Mouse (Mus musculus): ENCODE measurements around the gene Filip1. TPM values are rescaled to one million over a fixed set of nuclear protein-coding genes. Genes with fewer than 3 reads are reported as not detected.
"Not testable (repeated sequence)": the region's sequence is repeated elsewhere in the genome, so short reads cannot be mapped to it uniquely, and the experiment has no call there.

Gene Filip1
- polyA plus RNA-seq (2015; fragmentation: Nextera tagmentation; extraction: Ambion mirVana): 5.3 and 6.7 TPM in 2 replicates

DNA sequence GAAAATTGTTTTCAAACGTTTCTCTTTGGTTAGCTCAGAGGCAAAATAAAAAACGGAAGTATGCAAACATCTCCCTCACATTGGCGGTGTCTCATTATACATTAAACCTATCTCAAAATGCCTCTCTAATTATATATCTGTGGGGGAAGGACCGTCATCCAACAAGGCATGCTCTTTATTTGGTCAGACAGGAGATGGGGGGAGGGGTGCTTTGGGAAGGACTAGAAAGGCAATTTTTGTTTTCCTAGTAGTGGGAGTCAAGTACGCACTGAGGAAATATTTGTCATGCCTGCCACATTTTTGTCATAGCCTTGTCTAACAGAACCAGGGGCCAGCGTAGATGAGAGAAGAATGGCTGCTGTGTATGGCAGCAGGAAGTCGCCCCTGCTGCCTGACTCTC lies at the start of gene Filip1:
Filip1 (minus strand) TSS at position 101 of the 400 bp plus-strand sequence.
- 54% methylated on average over 7 of the region's 7 CpGs for WGBS
- no peak for TF ChIP-seq CTCF (IDR thresholded peaks at IDR 0.05; ENCODE audit: low read depth)
- Histone ChIP-seq H3K4me2 (replicated peaks; ENCODE audit: low read depth) (no peak within 1 kb of the TSS), H3K9ac (ENCODE audit: low read depth, low read length) (no peak within 1 kb of the TSS), H3K4me1 (replicated peaks; ENCODE audit: control insufficient read depth, insufficient read depth, low read length) (no peaks in the 10 kb centered on the region), H3K36me3 (ENCODE audit: control insufficient read depth, insufficient read depth) (no peaks in the 10 kb centered on the region), H3K9me3 (ENCODE audit: control insufficient read depth) (no peaks in the 10 kb centered on the region), H3K27me3 (replicated peaks; ENCODE audit: control insufficient read depth, insufficient read depth, low read length) (0 out of 2 replicates have a peak, but pooled peaks cover 2% of the 10 kb centered on the region), H3K4me3 (ENCODE audit: low read depth, low read length) (no peak within 1 kb of the TSS), H3K27ac (ENCODE audit: low read depth, low read length) (no peak within 1 kb of the TSS)
- ATAC-seq: no peak

DNA sequence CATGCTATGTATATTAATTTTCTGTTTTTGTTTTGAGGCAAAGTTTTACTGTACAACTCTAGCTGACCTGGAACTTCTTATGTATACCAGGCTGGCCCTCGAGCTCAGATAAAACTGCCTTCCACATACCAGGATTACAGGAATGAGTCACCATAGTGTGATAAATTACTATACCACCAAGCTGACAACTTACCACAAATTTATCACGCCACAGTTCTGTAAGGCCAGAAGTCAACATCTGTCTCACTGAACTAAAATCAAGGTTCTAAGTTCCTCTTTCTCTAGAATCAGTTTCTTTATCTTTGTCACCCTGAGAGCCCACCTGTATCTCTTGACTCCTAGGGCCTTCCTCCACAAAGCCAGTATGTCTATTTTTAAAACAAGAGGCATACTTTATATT lies 45.0 kb upstream of the Filip1 start:
- no peak for ATAC-seq
- no peaks in the 10 kb centered on the region for H3K4me1 ChIP-seq (replicated peaks; ENCODE audit: control insufficient read depth, insufficient read depth, low read length)
- 33% methylated on average over 2 of the region's 2 CpGs for WGBS

DNA sequence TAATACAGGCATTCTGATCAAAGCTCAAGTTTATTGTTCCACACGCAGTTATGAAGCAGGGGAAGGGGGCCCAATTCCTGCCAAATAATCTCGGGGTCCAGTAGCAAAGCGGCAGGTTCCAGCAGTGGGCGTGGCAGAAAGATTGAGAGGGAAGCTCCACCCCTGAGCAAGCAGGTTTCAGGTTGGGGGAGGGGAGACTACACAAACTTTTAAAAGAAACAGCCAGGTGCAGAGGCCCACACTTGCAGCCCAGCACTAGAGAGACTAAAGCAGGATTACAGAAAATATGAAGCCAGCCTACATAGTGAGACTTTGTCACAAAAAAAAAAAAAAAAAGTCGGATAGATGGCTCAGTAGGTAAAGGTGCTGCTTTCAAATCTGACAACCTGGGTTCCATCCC lies 40.3 kb upstream of the Filip1 start:
- no peaks in the 10 kb centered on the region for H3K36me3 ChIP-seq (ENCODE audit: control insufficient read depth, insufficient read depth)
- 0 out of 2 replicates have a peak, but pooled peaks cover 3% of the 10 kb centered on the region for H3K9me3 ChIP-seq (ENCODE audit: control insufficient read depth)
- no peaks in the 10 kb centered on the region for H3K4me1 ChIP-seq (replicated peaks; ENCODE audit: control insufficient read depth, insufficient read depth, low read length)
- no peak overlapping the region for H3K27ac ChIP-seq (ENCODE audit: low read depth, low read length)
- H3K4me2 ChIP-seq (replicated peaks; ENCODE audit: low read depth): no peak overlapping the region
- H3K9ac ChIP-seq (ENCODE audit: low read depth, low read length): no peak overlapping the region
- H3K27me3 ChIP-seq (replicated peaks; ENCODE audit: control insufficient read depth, insufficient read depth, low read length): no peaks in the 10 kb centered on the region
- 76% methylated on average over 5 of the region's 5 CpGs for WGBS
- H3K4me3 ChIP-seq (ENCODE audit: low read depth, low read length): no peak overlapping the region
- no peak for ATAC-seq
- no peak for TF ChIP-seq CTCF (IDR thresholded peaks at IDR 0.05; ENCODE audit: low read depth)

More for the DNA sequence above, 45.0 kb upstream of the Filip1 start:
- Histone ChIP-seq H3K9ac (ENCODE audit: low read depth, low read length) (no peak overlapping the region), H3K9me3 (ENCODE audit: control insufficient read depth) (0 out of 2 replicates have a peak, but pooled peaks cover 3% of the 10 kb centered on the region), H3K4me3 (ENCODE audit: low read depth, low read length) (no peak overlapping the region), H3K27ac (ENCODE audit: low read depth, low read length) (no peak overlapping the region), H3K36me3 (ENCODE audit: control insufficient read depth, insufficient read depth) (no peaks in the 10 kb centered on the region), H3K4me2 (replicated peaks; ENCODE audit: low read depth) (no peak overlapping the region), H3K27me3 (replicated peaks; ENCODE audit: control insufficient read depth, insufficient read depth, low read length) (no peaks in the 10 kb centered on the region)
- no peak for TF ChIP-seq CTCF (IDR thresholded peaks at IDR 0.05; ENCODE audit: low read depth)

DNA sequence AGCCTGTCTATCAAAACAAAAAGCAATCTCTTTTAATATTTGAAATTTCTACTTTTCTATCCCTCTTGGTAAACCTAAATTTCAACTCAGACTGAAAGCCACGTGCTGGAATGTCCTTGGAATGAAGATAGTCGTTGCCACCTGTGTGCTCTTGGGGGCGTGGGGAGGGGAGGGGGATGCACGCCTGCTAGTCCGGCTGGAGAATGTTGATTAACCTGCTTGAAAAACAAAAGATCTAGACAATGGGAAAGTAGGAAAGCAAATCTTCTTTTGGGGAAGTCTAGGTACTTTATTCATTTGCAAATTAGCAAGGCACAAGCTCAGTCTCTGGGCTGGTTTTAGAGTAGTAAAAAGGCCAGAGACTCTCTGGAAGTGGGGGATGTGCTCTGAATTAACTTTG lies 36.6 kb upstream of the Filip1 start:
- H3K9ac ChIP-seq (ENCODE audit: low read depth, low read length); H3K4me1 ChIP-seq (replicated peaks; ENCODE audit: control insufficient read depth, insufficient read depth, low read length); H3K4me2 ChIP-seq (replicated peaks; ENCODE audit: low read depth); ATAC-seq; H3K27ac ChIP-seq (ENCODE audit: low read depth, low read length); H3K27me3 ChIP-seq (replicated peaks; ENCODE audit: control insufficient read depth, insufficient read depth, low read length); H3K36me3 ChIP-seq (ENCODE audit: control insufficient read depth, insufficient read depth); H3K4me3 ChIP-seq (ENCODE audit: low read depth, low read length); H3K9me3 ChIP-seq (ENCODE audit: control insufficient read depth): not testable (repeated sequence)
- WGBS: 37% methylated on average over 5 of the region's 5 CpGs

DNA sequence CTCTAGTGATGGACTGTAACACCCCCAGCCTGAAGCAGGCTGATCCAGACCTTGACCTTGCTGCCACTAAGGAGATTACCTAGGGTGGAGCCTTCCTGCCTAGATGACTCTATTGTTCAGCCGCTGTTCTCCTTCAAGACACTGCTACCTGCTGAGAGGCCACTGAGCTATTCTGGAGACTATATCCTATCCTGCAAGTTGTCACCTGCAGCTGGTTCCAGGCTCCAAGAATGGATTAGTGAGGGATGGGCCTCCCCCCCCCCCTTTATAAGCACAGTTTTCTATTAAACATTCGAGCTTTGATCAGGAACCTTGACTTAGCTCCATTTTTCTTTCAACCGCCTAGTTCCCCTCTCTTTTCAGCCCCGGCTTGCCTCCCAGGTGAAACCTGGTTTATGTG lies 31.6 kb upstream of the Filip1 start:
- not testable (repeated sequence) for H3K36me3 ChIP-seq (ENCODE audit: control insufficient read depth, insufficient read depth); H3K9ac ChIP-seq (ENCODE audit: low read depth, low read length); H3K27me3 ChIP-seq (replicated peaks; ENCODE audit: control insufficient read depth, insufficient read depth, low read length); H3K4me3 ChIP-seq (ENCODE audit: low read depth, low read length); ATAC-seq; H3K4me2 ChIP-seq (replicated peaks; ENCODE audit: low read depth); H3K9me3 ChIP-seq (ENCODE audit: control insufficient read depth); H3K4me1 ChIP-seq (replicated peaks; ENCODE audit: control insufficient read depth, insufficient read depth, low read length); H3K27ac ChIP-seq (ENCODE audit: low read depth, low read length)
- 88% methylated on average over 4 of the region's 4 CpGs for WGBS

DNA sequence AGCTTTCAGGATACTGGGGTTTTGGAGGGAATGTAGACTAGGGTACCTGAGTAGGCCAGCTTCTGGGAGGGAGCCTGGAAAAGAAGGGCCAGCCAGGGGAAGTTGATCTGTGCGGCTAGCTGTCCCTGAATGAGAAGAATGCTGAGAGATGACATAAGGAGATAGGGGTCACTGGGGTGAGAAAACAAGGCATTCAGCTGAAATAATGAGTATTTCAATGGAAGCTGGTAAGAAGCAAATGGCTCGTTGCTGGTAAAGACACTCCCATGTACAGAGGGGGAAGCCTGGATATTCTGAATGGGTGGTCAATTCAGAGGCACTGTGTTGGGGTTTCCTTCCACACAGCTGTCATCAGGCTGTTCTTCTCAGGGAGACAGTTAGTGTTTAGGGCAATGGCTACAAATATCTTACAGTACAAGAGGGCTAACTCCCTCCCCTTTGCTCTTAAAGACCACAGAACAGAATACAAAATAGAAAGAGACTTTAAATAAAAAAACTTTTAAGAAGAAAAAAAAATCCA lies 26.7 kb upstream of the Filip1 start:
- no peak overlapping the region for H3K9ac ChIP-seq (ENCODE audit: low read depth, low read length)
- no peak overlapping the region for H3K4me3 ChIP-seq (ENCODE audit: low read depth, low read length)
- no peaks in the 10 kb centered on the region for H3K36me3 ChIP-seq (ENCODE audit: control insufficient read depth, insufficient read depth)
- H3K27me3 ChIP-seq (replicated peaks; ENCODE audit: control insufficient read depth, insufficient read depth, low read length): no peaks in the 10 kb centered on the region
- H3K4me2 ChIP-seq (replicated peaks; ENCODE audit: low read depth): no peak overlapping the region
- no peaks in the 10 kb centered on the region for H3K9me3 ChIP-seq (ENCODE audit: control insufficient read depth)
- no peaks in the 10 kb centered on the region for H3K4me1 ChIP-seq (replicated peaks; ENCODE audit: control insufficient read depth, insufficient read depth, low read length)
- no peak overlapping the region for H3K27ac ChIP-seq (ENCODE audit: low read depth, low read length)
- 31% methylated on average over 2 of the region's 2 CpGs for WGBS
- ATAC-seq: no peak
- no peak for TF ChIP-seq CTCF (IDR thresholded peaks at IDR 0.05; ENCODE audit: low read depth)

DNA sequence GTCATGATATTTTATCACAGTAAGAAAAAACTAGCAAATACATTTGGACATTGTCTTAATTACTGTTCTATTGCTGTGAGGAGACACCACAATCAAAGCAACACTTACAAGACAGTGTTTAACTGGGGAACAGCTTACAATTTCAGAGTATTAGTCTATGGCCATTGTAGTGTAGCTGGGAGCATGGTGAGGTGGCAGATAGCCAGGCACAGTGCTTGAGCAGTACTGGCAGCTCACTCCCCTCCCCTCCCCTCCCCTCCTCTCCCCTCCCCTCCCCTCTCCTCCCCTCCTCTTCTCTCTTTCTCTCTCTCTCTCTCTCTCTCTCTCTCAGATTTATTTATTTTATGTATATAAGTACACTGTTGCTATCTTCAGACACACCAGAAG lies 25.3 kb upstream of the Filip1 start:
- Histone ChIP-seq H3K9ac (ENCODE audit: low read depth, low read length) (no peak overlapping the region), H3K9me3 (ENCODE audit: control insufficient read depth) (no peaks in the 10 kb centered on the region), H3K4me2 (replicated peaks; ENCODE audit: low read depth) (no peak overlapping the region), H3K27me3 (replicated peaks; ENCODE audit: control insufficient read depth, insufficient read depth, low read length) (no peaks in the 10 kb centered on the region), H3K4me1 (replicated peaks; ENCODE audit: control insufficient read depth, insufficient read depth, low read length) (no peaks in the 10 kb centered on the region), H3K4me3 (ENCODE audit: low read depth, low read length) (no peak overlapping the region), H3K27ac (ENCODE audit: low read depth, low read length) (no peak overlapping the region), H3K36me3 (ENCODE audit: control insufficient read depth, insufficient read depth) (no peaks in the 10 kb centered on the region)
- TF ChIP-seq CTCF (IDR thresholded peaks at IDR 0.05; ENCODE audit: low read depth): no peak
- ATAC-seq: no peak

Data from intestine, postnatal 0 days (tissue).